Comparison of ENCODE assay signal across 9 mouse cellular contexts in the genomic region with DNA sequence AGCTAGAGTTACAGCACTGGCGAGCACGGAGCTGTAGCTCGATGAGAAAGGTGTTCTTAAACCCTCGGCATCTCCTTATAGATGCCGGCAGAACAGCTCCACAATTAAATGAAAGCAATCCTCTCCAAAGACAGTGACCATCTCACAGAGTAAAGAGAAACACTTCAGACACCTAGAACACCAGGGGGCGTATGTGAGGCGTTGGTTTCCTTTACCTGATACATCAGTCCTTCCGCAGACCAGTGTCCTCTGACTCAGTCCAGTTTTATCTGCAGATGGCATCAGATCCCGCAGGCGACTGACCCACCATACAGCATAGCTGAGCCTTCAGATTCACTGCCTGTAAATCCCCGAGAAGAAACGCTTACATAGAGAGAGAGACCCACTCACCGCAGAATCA. TPM values are rescaled to one million over a fixed set of nuclear protein-coding genes. Genes with fewer than 3 reads are reported as not detected.
DNase-seq lines count a peak whose midpoint lies in the region; ATAC-seq and TF ChIP-seq lines count a peak whose summit lies in the region.
"Had no signal": no experiment of that assay in that cellular context is flagged by ENCODE, and none has a peak within 500 bp of the region (broad histone marks: within the 10 kb centered on the region; RNA-seq: fewer than 3 reads in every experiment).

No protein-coding gene starts in this region.

- 17% methylated on average over 13 of the region's 13 CpGs for WGBS in kidney, embryonic 15.5 days
- WGBS in forebrain, postnatal 0 days: 17% methylated on average over 13 of the region's 13 CpGs

- H3K4me2 ChIP-seq in kidney, embryonic 15.5 days: no peak overlapping the region
- H3K4me2 ChIP-seq in forebrain, postnatal 0 days (ENCODE audit: low read depth): no peak overlapping the region
- H3K4me2 ChIP-seq: embryonic facial prominence, embryonic 15.5 days had no signal

- H3K27ac ChIP-seq in kidney, embryonic 15.5 days: no peak overlapping the region
- no peak overlapping the region for H3K27ac ChIP-seq in forebrain, postnatal 0 days (ENCODE audit: low read depth, low read length)
- H3K27ac ChIP-seq: embryonic facial prominence, embryonic 15.5 days had no signal

- no peak for ATAC-seq in kidney, embryonic 15.5 days (replicated peaks; ENCODE audit: low FRiP score)
- no peak for ATAC-seq in forebrain, postnatal 0 days

- no peak overlapping the region for H3K4me3 ChIP-seq in kidney, embryonic 15.5 days (replicated peaks)
- no peak overlapping the region for H3K4me3 ChIP-seq in forebrain, postnatal 0 days (ENCODE audit: low read depth, low read length)
- H3K4me3 ChIP-seq: embryonic facial prominence, embryonic 15.5 days had no signal

- no peak overlapping the region for H3K9ac ChIP-seq in kidney, embryonic 15.5 days
- no peak overlapping the region for H3K9ac ChIP-seq in forebrain, postnatal 0 days
- H3K9ac ChIP-seq: embryonic facial prominence, embryonic 15.5 days had no signal

- peaks cover 14% of the 10 kb centered on the region for H3K4me1 ChIP-seq in kidney, embryonic 15.5 days
- H3K4me1 ChIP-seq in forebrain, postnatal 0 days (ENCODE audit: insufficient read depth): peaks cover 5% of the 10 kb centered on the region; the same call in 1 of the 2 replicates
- H3K4me1 ChIP-seq: embryonic facial prominence, embryonic 15.5 days had no signal

- DNase-seq in kidney, adult 11 months: peak; percentile 25
- DNase-seq in c-Kit-positive CD71-positive TER-119-positive erythroid progenitor cells, embryonic 14.5 days (ENCODE audit: low spot score): peak; percentile 61
- DNase-seq in forebrain, postnatal 0 days: peak; percentile 79
- DNase-seq in kidney, postnatal 36 days: peak; percentile 73 to 90
- peak; percentile 50 to 54 for DNase-seq in lung, adult 18-20 months
- DNase-seq in ovary, postnatal 14 days (ENCODE audit: low spot score): peak; percentile 68
- peak; percentile 80 for DNase-seq in thymus, postnatal 14 days

- H3K36me3 ChIP-seq in kidney, embryonic 15.5 days: no peaks in the 10 kb centered on the region
- no peaks in the 10 kb centered on the region for H3K36me3 ChIP-seq in forebrain, postnatal 0 days (ENCODE audit: insufficient read depth)
- H3K36me3 ChIP-seq: embryonic facial prominence, embryonic 15.5 days had no signal

- H3K27me3 ChIP-seq in kidney, embryonic 15.5 days: peaks cover 22% of the 10 kb centered on the region
- no peaks in the 10 kb centered on the region for H3K27me3 ChIP-seq in forebrain, postnatal 0 days (ENCODE audit: insufficient read depth, low read length)

- peak; percentile 75 for TF ChIP-seq CTCF in forebrain, postnatal 0 days (IDR thresholded peaks at IDR 0.05; ENCODE audit: low read depth)

- no peaks in the 10 kb centered on the region for H3K9me3 ChIP-seq in kidney, embryonic 15.5 days (replicated peaks)
- no peaks in the 10 kb centered on the region for H3K9me3 ChIP-seq in forebrain, postnatal 0 days (ENCODE audit: low read length)
- H3K9me3 ChIP-seq: embryonic facial prominence, embryonic 15.5 days had no signal

RNA-seq across cellular contexts. Expression of a gene that starts 32.7 kb away (rescaled TPM):
- 0.09 and 0.17 TPM in 2 replicates for polyA plus RNA-seq in kidney, embryonic 15.5 days (2015; fragmentation: Nextera tagmentation; extraction: Ambion mirVana)
- total RNA-seq in forebrain, postnatal 0 days (2014; rRNA removed): 0.67 and 0.77 TPM in 2 replicates
- 0.60 and 0.85 TPM in 2 replicates for polyA plus RNA-seq in forebrain, postnatal 0 days (2015; fragmentation: Nextera tagmentation; extraction: Ambion mirVana)

RNA-seq across cellular contexts. Expression of a gene that starts 54.0 kb away (rescaled TPM):
- polyA plus RNA-seq in kidney, embryonic 15.5 days (2015; fragmentation: Nextera tagmentation; extraction: Ambion mirVana): 23.0 and 23.9 TPM in 2 replicates
- total RNA-seq in forebrain, postnatal 0 days (2014; rRNA removed): 20.5 and 35.7 TPM in 2 replicates
- polyA plus RNA-seq in forebrain, postnatal 0 days (2015; fragmentation: Nextera tagmentation; extraction: Ambion mirVana): 12.1 and 13.0 TPM in 2 replicates

RNA-seq across cellular contexts. Expression of a gene that starts 54.2 kb away (rescaled TPM):
- polyA plus RNA-seq in kidney, embryonic 15.5 days (2015; fragmentation: Nextera tagmentation; extraction: Ambion mirVana): 152 and 160 TPM in 2 replicates
- total RNA-seq in forebrain, postnatal 0 days (2014; rRNA removed): 124 and 133 TPM in 2 replicates
- polyA plus RNA-seq in forebrain, postnatal 0 days (2015; fragmentation: Nextera tagmentation; extraction: Ambion mirVana): 149 and 178 TPM in 2 replicates

RNA-seq across cellular contexts. Expression of a gene that starts 56.5 kb away (rescaled TPM):
- polyA plus RNA-seq in kidney, embryonic 15.5 days (2015; fragmentation: Nextera tagmentation; extraction: Ambion mirVana): 2.9 and 3.5 TPM in 2 replicates
- 5.5 and 5.8 TPM in 2 replicates for total RNA-seq in forebrain, postnatal 0 days (2014; rRNA removed)
- 4.2 and 4.4 TPM in 2 replicates for polyA plus RNA-seq in forebrain, postnatal 0 days (2015; fragmentation: Nextera tagmentation; extraction: Ambion mirVana)

Comparison
In these comparisons a context has a peak if more than half of its experiments do, and no peak if none do; other contexts are left out.
1. DNase-seq: peak in every context shown above with its lines; median percentile 82 in kidney, postnatal 36 days; 80 in thymus, postnatal 14 days; 79 in forebrain, postnatal 0 days; 68 in ovary, postnatal 14 days; 61 in c-Kit-positive CD71-positive TER-119-positive erythroid progenitor cells, embryonic 14.5 days; 52 in lung, adult 18-20 months; 25 in kidney, adult 11 months.